Mouse (Mus musculus) layer of hippocampus, postnatal 36 days (tissue): ENCODE results near the gene Thsd4. TPM values are rescaled to one million over a fixed set of nuclear protein-coding genes. Genes with fewer than 3 reads are reported as not detected.
"Not testable (repeated sequence)": the region's sequence is repeated elsewhere in the genome, so short reads cannot be mapped to it uniquely, and the experiment has no call there.

Experiments
- DNase-seq, 2 experiments: peaks; one replicate each; pipeline ENCODE4 v3.0.0; 2022
- total RNA-seq, 2 experiments: library from RNA; stranded (reverse); gene quantifications; 2 replicates each; pipeline ENCODE4 v1.2.3; 2021

Thsd4 gene
- total RNA-seq, 2 experiments from 2014 or later, result 22.9 to 25.7 TPM

DNA sequence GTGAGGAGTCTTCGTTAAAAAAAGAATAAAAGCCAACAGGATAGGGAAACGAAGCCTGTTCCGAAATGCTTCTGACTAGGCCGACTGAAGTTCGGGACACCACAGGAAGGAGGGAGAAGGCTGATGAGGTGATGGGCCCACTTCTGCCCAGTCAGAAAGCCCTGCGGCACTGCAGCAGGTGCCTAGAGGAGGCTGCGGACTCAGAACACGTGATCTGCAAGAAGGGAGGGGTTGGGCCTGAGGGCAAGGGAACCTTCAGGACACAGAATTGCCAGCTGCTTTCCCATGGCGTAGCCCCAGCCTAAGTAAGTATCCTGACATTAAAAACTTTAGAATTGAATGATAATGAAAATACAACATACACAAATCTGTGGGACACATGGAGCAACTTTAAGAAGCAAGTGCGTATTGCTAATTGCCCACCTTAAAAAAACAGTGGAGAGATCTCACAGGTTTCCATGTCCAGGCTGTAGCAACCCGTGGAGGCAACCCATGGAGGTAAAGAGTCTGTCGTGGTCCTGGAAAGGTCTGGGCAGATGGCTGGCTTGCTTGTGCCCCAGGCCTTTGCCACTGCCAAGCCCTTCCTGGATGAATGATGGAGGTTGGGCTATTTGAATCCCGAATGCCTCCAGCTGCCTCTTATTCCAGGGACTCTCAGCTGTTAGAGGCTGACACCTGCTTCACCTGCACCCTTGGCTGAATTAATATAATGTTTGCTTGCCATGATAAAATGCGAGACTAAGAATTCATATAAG lies 560.5 kb downstream of the Thsd4 start:
- no peak for DNase-seq

DNA sequence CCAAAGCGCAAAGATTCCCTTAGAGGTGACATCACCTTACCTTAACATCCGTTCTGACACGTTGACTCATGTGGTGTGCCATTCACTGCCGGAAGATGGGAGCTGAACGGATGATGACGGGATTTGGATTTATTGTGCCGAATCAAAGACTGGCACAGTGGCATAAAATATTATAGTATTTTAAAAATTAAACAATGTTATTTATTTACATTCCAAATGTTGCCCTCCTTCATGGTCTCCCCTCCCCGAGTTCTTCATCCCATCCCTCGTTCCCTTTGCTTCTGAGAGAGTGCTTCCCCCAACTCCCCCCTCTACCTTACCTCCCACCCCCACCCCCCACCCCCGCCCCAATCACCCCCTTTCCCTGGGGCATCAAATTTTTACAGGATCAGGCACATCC lies 561.3 kb downstream of the Thsd4 start, which contains the start of gene Nr2e3:
Nr2e3 (minus strand) TSS at position 101 of the 400 bp plus-strand sequence.
- DNase-seq, result no peak

DNA sequence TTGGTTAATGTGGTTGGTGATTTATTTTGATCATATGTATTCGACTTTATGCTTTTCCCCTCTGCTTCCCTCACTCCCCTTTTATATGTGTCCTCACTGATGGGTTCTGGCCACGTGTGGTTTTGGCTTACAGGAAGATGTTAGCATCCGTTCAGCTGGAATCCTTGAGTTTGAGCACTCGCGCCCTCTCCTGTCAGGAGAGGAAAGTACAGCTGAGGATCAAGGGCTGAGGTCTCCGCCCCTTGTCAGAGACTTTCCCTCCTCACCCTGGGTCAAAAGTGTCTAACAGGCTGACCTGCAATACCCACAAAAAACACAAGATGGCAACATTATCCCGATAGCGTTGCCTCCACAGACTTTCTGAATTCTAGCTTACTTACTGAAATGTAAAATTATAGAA lies 562.6 kb downstream of the Thsd4 start:
- DNase-seq, result peak; percentile 41

DNA sequence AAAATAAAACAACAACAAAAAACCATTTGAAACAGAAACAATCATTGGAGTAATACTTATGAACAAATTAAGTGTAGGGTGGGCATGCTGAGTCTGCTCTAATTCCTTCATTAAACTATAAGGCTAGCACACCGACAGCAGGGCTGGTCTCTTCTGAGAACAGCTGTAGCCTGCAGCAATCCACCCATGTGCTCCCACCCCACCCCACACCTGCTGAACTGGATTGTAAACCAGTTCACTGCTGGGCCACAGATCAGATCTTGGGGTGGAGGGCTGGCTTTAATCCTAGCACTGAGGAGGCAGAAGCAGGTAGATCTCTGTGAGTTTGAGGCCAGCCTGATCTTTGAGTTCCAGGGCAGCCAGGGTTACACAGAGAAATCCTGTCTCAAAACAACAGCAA lies 563.7 kb downstream of the Thsd4 start:
- not testable (repeated sequence) for DNase-seq

DNA sequence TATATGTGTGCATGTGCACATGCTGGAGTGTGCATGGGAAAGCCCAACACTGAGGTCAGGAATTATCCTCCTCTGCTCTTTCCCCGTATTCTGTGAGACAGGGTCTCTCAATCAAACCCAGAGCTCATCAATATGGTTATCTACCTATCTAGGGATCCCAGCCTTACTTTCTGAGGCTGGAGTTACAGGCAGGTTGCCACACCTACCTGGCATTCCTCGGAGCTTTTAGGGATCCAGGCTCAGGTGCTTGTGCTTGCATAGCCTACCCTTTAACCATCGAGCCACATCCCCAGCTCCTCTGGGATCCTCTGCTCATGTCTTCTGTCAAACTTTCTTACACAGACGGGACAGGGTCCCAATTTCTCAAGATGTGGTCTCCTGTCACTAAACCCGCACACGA lies 565.4 kb downstream of the Thsd4 start:
- DNase-seq, result no peak

DNA sequence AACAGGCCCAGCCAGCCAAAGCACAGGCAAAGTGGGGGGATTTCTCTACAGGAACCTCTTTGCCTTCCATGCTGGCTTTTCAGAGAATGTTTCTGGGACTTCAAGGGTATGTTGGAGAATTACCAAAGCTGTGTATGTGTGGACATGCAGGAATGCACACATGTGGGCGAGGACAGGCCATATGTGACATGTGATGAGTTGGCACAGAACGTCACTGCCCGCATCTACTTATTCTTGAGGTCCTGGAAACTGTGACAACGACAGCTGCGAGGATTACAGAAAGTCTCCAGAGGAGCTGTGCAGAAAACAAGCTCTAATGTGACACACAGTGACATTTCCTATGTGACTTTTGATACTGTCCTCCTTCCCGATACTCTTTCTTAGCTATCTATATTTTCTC lies 566.2 kb downstream of the Thsd4 start:
- no peak for DNase-seq

DNA sequence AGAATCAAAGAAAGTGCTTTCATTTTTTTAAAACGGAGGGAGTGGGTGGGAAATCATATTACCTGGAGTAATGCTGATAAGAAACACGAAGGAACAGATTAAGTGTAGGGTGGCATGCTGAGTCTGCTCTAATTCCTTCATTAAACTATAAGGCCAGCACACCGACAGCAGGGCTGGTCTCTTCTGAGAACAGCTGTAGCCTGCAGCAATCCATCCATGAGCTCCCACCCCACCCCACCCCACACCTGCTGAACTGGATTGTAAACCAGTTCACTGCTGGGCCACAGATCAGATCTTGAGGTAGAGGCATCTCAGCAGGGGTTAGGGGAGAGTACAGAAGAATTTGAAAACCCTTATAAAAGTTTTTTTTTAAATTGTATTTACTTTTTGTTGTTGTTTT lies 566.6 kb downstream of the Thsd4 start:
- no peak for DNase-seq

DNA sequence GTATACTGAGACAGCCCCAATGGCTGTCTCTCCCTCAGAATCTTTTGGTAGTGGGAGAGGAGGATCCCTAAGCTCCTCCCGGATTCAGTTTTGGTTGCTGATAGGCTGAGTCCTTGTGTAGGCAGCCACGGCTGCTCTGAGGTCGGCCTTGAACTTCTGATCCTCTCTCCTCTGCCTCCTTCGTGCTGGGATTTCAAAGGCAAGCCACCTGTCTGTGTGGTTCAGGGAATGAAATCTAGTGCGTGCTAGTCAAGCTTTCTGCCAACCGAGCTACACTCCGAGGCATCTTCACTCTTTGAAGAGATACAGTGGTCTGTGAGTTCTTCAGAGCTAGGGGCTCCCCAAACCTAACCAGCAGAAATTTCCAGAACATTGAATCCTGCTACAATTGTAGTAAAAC lies 568.3 kb downstream of the Thsd4 start:
- no peak for DNase-seq

DNA sequence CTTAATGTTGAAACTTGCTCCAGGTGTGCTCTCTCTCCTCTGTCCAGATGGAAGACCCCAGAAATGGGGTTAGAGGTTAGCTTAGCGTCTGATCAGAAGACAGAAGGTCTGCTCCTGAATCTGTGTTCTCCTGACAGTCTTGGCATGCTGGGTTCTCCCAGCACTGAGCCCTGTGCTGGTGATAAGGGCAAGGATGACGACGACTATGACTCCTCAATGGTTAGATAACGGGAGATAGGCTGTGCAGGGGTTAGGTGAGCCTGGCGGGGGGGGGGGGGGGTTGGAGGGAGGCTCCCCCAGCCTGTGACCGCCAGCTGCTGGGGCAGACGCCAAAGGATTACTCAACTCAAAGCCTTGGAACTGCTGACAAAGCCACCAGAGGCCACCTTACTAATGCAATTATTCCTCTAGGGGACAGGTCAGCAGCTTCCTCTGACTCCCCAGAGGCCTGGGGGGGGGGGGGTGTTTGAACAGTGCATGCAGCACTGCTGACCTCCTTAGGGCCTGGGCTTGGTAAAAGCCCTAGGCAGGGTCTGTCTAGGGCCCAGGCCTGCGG lies 569.3 kb downstream of the Thsd4 start:
- no peak for DNase-seq

DNA sequence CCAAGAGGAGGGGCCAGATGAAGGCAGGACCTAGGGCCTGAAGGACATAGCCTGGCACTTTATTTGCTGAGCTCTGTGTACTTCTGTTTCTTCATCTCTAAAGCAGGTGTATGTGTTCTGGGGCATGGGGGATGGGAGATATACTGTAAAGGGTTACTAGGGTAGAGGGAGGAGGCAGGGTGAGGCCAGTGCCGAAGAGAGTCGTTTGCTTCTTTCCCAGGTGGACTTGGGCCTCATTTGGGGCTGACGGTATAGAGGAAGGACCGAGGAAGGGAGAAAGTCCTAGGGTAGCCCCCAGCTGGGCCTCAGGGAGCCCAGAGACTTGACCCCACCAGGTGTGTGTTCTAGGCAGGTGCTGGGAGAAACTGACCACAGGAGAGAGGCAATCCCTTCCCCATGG lies 569.9 kb downstream of the Thsd4 start:
- no peak for DNase-seq

DNA sequence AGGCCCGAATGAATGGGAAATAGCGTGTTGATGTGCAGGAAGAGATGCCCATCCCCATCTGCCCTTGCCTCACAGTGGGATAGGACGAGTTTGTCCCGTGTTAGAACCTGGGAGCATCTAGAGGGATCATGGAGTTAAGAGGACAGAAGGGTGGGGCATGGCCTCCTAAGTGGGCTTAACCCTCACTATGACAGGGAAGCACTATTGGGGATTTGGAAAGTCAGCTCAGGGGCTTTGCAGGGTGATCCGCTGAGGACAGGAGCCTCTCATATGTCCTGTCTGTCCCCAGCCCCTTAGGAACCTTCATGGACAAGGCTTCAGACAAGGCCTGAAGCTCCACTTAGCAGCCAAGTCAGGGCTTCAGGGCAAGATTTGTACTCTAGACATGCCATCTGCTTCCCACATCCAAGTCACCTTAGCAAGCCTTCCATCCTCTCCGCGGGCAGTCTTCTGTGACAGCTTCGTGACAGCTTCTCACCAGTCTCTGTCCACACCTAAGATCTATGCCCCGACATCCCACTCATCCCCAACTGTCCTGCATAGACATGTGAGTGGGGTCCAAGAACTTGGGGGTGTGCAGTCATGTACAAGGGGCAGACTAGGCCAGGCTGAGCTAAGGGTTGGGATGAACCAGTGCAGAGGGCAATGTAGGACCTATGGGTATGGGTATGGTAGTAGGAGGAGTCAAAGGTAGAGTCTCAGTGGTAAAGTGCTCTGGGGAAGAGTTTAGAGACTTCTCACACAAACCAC lies 570.7 kb downstream of the Thsd4 start:
- no peak for DNase-seq

DNA sequence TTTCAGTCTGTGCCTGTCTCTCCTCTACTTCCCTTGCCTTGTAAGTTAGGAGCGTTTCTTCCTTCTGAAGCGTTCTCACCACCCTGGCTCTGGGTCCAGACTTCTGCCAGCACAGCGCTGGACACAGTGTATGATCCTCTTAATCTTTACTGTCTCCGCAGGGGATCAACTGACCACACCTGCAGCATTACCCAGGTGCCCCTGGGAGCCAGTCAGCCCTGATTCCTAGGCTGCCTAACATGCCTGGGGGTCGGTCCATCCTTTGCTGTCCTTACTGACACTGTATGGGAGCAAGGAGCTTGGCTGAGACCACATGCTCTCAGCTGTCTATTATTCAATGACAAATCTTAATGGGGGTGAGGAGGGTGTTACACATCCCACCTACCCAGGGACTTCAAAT lies 571.9 kb downstream of the Thsd4 start:
- no peak for DNase-seq

DNA sequence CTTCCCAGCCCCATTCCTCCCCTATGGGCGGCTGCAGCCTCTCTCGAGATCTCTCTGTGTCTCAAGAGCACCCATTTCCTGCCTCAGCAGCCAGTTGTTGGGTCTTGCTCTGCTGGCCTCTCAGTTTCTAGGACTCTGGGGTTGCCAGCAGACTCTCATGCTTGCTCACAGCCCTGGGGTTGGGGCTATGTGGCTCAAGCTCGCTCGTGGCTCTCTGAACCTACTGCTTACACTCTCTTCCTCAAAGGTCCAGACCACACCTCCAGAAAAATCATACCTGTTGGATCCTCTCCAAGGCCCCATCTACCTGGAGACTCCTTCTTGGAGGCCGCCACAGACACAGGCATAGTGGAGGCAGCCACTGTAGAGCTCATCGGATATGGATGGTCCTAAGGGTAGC lies 572.3 kb downstream of the Thsd4 start:
- DNase-seq, result no peak

DNA sequence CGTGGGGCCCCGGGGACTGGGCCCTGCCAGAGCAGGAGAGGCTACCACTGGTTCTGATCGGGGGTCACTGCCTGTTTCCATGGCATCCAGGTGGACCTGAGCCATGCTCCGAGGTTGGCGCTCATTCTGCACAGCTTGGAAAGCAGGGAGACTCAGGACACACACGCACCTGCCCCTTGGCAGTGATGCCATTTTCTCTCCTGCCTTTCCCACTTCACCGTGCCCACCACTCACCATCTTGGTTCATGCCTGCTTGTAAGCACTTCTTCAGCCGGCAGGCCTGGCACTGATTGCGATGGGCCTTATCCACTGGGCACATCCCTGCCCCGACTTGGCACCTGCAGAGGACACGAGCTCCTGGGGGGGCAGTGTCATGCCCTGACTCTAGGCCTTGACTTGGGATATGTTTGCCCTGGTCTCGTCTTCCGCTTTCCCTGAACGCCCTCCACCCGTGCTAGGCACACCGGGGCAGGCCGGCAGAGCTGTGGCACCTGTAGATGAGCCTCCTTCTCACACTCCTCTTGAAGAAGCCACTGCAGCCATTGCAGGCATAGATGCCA lies 573.1 kb downstream of the Thsd4 start:
- DNase-seq, result no peak

DNA sequence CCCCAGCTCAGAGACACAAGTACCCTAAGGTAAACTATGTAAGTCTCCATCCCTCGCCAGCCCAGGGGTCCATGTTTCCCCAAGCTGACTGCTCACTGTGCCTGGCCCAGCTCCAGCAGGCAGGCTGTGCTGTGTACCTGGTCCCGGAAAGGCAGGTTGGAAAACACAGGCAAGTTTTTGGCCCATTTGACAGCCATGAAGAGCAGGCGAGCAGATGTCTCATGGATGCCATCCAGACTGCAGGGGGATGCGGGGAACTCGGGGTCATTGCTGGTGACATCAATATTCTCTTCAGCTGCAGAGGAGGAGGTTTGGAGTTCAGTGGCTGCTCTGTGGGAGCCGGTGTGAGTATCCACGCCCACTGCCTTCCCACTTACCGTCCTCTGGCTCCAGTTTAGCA lies 573.6 kb downstream of the Thsd4 start:
- DNase-seq, result no peak

DNA sequence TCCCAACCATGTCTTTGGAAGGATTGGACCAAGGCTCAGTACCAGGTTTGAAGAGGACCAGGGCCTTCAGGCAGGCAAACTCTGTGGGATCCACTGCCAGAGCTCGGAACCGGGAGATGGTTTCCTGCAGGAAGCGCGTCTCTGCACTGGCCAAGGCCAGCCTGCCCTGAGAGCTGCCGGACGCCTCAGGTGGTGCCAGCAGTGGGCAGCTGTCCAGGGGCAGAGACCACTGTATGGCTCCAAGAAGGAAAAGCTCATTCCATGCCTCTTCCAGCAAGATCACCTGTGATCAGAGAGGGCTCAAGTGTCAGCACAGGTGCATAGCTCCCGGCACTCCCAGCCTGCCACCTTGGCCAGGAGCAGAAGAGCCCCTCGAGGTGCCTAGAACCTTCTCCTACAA lies 574.6 kb downstream of the Thsd4 start:
- no peak for DNase-seq

DNA sequence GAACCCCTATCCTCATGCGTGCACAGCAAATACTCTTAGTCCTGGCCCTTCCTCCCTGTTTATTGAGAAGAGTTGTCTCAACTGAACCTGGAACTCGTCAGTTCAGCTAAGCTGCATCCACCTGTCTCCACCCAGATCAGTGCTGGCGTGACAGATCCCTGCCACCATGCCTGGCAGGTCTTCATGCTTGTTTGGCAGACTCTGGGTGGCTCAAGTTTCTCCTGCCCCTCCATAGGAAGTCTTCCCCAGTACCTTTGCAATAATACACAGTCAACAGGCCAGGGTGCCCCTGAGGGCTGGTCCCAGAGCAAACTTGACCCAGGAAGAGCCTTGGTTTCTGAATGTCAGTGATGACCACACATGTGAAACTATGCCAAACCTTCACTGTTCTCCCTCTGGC lies 576.6 kb downstream of the Thsd4 start:
- no peak for DNase-seq

DNA sequence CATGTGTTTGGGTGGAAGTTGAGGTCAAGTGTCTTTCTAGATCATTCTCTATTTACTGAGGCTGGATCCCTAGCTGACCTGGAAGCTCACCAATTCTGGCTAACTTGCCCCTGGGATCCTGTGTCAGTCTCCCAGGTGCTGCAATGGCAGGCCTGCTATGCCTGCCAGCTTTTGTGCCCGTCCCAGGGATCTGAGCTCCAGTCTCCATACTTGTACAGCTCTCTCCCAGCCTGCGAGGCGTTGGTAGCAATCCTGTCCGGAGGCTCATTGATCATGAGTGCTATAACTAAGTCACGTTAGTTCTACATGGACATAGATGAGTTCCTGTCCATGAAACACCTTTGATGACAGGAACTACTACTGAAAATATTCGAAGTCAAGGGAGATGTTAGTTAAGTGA lies 578.0 kb downstream of the Thsd4 start:
- no peak for DNase-seq

DNA sequence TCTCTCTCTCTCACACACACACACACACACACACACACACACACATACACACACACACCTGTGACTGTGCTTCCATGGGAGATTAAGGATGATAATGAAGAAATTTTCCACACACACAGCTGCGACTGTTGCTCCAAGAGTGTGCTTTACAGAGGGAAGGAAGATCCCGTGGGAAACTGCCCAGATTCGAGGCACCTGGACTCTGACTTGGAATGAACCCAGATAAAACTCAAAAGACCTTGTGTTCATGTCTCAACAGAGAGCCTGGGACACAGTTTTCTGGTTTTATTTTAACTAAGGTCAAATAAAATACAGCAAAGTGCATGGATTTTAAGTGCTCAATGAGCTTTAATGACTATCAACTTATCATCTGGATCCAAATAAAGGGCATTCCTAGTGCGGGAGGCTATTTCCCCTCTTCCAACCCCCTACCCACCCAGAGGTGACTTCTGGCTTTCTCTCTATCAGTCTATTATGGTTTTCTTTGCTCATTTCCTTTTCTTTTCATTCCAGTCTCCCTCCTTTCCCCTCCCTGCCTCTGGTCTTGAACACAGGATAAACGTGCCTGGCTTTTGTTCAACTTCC lies 579.3 kb downstream of the Thsd4 start:
- no peak for DNase-seq

DNA sequence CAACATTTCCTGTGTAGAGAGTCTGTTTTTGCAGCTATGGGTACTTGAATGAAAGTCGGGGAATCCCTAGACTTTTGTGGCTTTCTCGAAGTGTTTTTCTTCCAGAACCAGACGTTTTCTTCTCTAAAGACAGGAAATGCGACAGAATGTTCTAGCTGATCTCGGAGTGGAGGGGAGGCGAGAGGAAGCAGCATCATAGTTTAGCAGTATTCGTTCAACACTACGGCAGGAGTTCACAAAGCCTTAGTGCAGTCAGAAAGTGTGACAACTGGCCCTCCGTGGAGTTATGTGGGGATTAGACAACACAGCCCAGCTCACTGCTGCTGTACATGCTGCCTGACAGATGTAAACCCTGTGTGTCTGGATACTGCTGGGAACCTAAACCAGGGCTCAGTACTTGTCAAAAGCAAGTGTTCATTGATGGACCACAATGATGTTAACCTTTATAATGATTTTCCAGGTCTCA lies 579.9 kb downstream of the Thsd4 start:
- no peak for DNase-seq

DNA sequence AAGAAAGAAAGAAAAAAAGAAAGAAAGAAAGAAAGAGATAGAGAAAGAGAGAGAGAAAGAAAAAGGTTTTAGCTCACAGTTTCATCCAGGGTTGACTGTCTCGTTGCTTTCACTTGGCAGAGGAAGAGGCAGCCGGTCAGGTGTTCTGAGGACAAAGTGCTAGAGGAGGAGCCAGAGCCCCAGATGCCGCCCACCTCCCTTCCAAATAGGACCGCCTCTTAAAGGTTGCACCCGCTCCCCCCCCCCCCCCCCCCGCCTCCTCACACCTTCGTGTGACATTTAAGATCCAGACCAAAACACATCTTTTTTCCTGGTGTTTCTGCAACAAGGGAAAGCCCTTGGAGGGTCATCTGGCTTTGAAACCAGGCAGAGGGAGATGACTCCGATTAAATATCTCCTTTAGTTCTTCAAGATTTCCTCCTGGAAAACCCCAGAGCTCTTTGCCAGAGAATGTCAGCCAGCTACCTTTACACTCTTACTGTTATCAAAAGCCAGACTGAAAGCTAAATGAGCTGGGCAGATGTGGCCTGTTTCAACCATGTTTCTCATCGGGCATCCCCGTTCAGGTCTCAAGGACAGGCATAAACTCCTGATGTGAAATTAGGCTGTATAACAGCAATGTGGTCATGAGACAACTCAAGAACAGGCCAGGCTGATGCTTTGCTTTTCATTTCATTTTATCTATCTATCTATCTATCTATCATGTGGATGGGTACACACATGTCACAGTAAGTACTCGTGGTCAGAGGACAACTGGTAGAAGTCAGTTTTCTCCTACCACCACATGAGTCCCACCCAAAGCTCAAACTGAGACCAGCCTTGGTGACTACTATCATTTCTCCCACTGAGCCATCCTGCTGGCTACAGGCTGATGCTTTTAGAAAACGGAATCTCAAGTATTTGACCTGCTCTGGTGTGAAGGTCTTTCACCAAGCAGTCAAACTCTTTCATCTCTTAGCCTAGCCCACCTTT lies 580.6 kb downstream of the Thsd4 start:
- no peak for DNase-seq

DNA sequence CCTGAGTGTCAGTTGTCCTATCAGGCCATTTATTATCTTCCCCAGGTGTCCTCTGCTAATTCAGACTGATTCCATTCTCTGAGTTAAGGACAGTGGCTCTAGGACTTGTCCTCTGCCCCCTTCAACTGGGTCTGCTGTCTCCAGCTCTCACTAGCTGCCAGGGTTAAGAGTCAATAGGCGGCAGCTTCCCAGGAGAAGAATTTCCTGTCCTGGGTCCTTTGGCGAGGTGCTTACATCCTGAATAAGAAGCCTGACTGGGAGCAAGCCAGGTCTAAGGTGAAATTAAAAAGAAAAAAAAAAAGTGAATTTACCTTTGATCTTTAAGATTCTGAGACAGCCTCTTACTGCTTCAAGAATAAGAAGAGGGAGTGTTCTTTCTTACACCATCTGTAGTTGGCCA lies 582.2 kb downstream of the Thsd4 start:
- no peak for DNase-seq
